Mouse (Mus musculus): ENCODE measurements at regions not wholly inside any gene's neighbourhood (a gene's known extent, or its start where the extent isn't known, plus 50 kb on each side); places are given as distances from the start of the nearest gene placed in this dataset.
A peak's percentile ranks its signal among the peaks of the same experiment; 100 is the strongest.
"Not testable (repeated sequence)": the region's sequence is repeated elsewhere in the genome, so short reads cannot be mapped to it uniquely, and the experiment has no call there.

GRCm38 (mm10) chr2:10658317-10658716, 288.0 kb downstream of the Sfmbt2 start:
- no peak for DNase-seq

- DNase-seq: not testable (repeated sequence)
Observed at GRCm38 (mm10) chr2:10667915-10668314, 297.6 kb downstream of the Sfmbt2 start.

- DNase-seq: no peak
Observed at GRCm38 (mm10) chr2:10670423-10671298, 300.4 kb downstream of the Sfmbt2 start.

- DNase-seq: no peak
Observed at GRCm38 (mm10) chr2:10671299-10671632, 301.0 kb downstream of the Sfmbt2 start.

- no peak for DNase-seq
Observed at GRCm38 (mm10) chr2:10672196-10672595, 301.9 kb downstream of the Sfmbt2 start.

GRCm38 (mm10) chr2:10674738-10675349, 304.5 kb downstream of the Sfmbt2 start:
- DNase-seq: no peak

- no peak for DNase-seq
Observed at GRCm38 (mm10) chr2:10701459-10701858, 331.1 kb downstream of the Sfmbt2 start.

GRCm38 (mm10) chr2:10718366-10718765, 348.1 kb downstream of the Sfmbt2 start:
- DNase-seq: no peak

- DNase-seq: not testable (repeated sequence)
Observed at GRCm38 (mm10) chr2:10734337-10734736, 364.0 kb downstream of the Sfmbt2 start.

GRCm38 (mm10) chr2:10736696-10737457, 366.6 kb downstream of the Sfmbt2 start:
- no peak for DNase-seq

GRCm38 (mm10) chr2:10737458-10737775, 367.1 kb downstream of the Sfmbt2 start:
- DNase-seq: no peak

- no peak for DNase-seq
Observed at GRCm38 (mm10) chr2:10745127-10745526, 374.8 kb downstream of the Sfmbt2 start.

GRCm38 (mm10) chr2:10755375-10755774, 385.1 kb downstream of the Sfmbt2 start:
- no peak for DNase-seq

GRCm38 (mm10) chr2:10757202-10757840, 387.0 kb downstream of the Sfmbt2 start:
- DNase-seq: no peak

GRCm38 (mm10) chr2:10757886-10758285, 387.6 kb downstream of the Sfmbt2 start:
- no peak for DNase-seq

GRCm38 (mm10) chr2:10762236-10762635, 391.9 kb downstream of the Sfmbt2 start:
- DNase-seq: no peak

- DNase-seq: no peak
Observed at GRCm38 (mm10) chr2:10783071-10783470, 388.8 kb upstream of the Prkcq start.

GRCm38 (mm10) chr2:10783594-10783993, 388.3 kb upstream of the Prkcq start:
- no peak for DNase-seq

- no peak for DNase-seq
Observed at GRCm38 (mm10) chr2:10784266-10784665, 387.6 kb upstream of the Prkcq start.

GRCm38 (mm10) chr2:10785156-10785555, 386.8 kb upstream of the Prkcq start:
- peak; percentile 42 to 75 for DNase-seq

- DNase-seq: peak; percentile 81 to 84
Observed at GRCm38 (mm10) chr2:10788509-10788908, 383.4 kb upstream of the Prkcq start.

GRCm38 (mm10) chr2:10791233-10791632, 380.7 kb upstream of the Prkcq start:
- DNase-seq: no peak

- DNase-seq: no peak
Observed at GRCm38 (mm10) chr2:10816374-10816773, 355.5 kb upstream of the Prkcq start.
